Mouse (Mus musculus): ENCODE measurements around the gene Spc25.

GRCm38 (mm10) chr2:69230137-69230536 lies 24.1 kb upstream of the Spc25 start:
- TF ChIP-seq CTCF (IDR thresholded peaks at IDR 0.05; ENCODE audit: low read depth, low read length) = no peak
- TF ChIP-seq POLR2A (IDR thresholded peaks at IDR 0.05; ENCODE audit: borderline replicate concordance, low read depth, low read length) = no peak
